Mouse (Mus musculus): ENCODE results near the gene Ngfr.

DNA sequence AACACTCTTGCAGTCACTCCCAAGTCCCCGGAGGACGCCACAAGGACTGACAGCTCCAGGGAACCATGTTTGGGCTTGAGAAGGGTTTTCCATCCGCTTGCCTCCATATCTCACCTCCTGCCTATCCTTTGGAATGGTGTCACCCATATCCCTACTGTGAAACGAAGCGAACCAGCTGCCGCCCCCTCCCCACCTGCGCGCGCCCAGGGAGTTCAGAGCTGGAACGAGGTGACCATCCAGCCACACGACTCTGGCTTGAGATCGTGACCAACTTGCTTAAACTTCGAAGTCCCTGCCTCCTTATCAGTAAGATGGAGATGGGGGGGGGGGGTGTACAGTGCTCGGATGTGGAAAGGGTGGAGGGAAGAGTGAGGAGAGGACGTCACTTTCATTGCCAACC lies 1.9 kb downstream of the Ngfr start:
- TF ChIP-seq CTCF (IDR thresholded peaks at IDR 0.05; ENCODE audit: borderline replicate concordance, extremely low read depth, insufficient read depth, insufficient read length) (no peak), POLR2A (IDR thresholded peaks at IDR 0.05; ENCODE audit: borderline replicate concordance, extremely low read depth, insufficient read depth, insufficient read length, poor library complexity, severe bottlenecking) (no peak)
